Mouse (Mus musculus) midbrain, embryonic 11.5 days (tissue): ENCODE results near the gene Mrpl9. TPM values are rescaled to one million over a fixed set of nuclear protein-coding genes. Genes with fewer than 3 reads are reported as not detected.

Experiments
- ATAC-seq: fragments of 200-750 bp; cut with Nextera tagmentation; 2 replicates; pipeline ENCODE4 v1.8.0; 2017; ENCODE audit warnings: moderate TSS enrichment, moderate library complexity; ENCODE audit not compliant: low FRiP score
- DNase-seq: peaks from one replicate; pipeline ENCODE4 v3.0.0; 2015; ENCODE audit warnings: low spot score; ENCODE audit errors: missing footprints
- H3K27ac ChIP-seq: fragments of 300-500 bp; sonication (generic); 2 replicates; pipeline ENCODE4 v1.5.1; 2014; ENCODE audit warnings: low read depth, low read length
- H3K27me3 ChIP-seq: fragments of 300-500 bp; sonication (generic); 2 replicates; pipeline ENCODE4 v1.6.1; 2014; ENCODE audit warnings: mild to moderate bottlenecking, low read length, moderate library complexity, mixed read lengths; ENCODE audit not compliant: control insufficient read depth, insufficient read depth
- H3K36me3 ChIP-seq: fragments of 300-500 bp; sonication (generic); 2 replicates; pipeline ENCODE4 v1.6.1; 2014; ENCODE audit warnings: mild to moderate bottlenecking, low read length, moderate library complexity, mixed read lengths; ENCODE audit not compliant: control insufficient read depth, insufficient read depth
- H3K4me1 ChIP-seq: fragments of 300-500 bp; sonication (generic); 2 replicates; pipeline ENCODE4 v1.6.1; 2014; ENCODE audit warnings: low read length; ENCODE audit not compliant: control insufficient read depth, insufficient read depth
- H3K4me2 ChIP-seq: fragments of 300-500 bp; sonication (generic); 2 replicates; pipeline ENCODE4 v1.6.1; 2014; ENCODE audit warnings: mild to moderate bottlenecking, moderate library complexity
- H3K4me3 ChIP-seq: fragments of 300-500 bp; sonication (generic); 2 replicates; pipeline ENCODE4 v1.5.1; 2014; ENCODE audit warnings: low read depth, low read length
- H3K9ac ChIP-seq: fragments of 300-500 bp; sonication (generic); 2 replicates; pipeline ENCODE4 v1.6.1; 2014; ENCODE audit warnings: low read length
- H3K9me3 ChIP-seq: fragments of 300-500 bp; sonication (generic); 2 replicates; pipeline ENCODE4 v1.6.1; 2016; ENCODE audit warnings: low read length; ENCODE audit not compliant: control insufficient read depth
- WGBS: fragments of 180-500 bp; shearing (Covaris S2); extraction: QIAGEN DNeasy Blood & Tissue Kit; methylation state at CpG from one replicate; pipeline ENCODE4 v1.1.7; 2014; 5-methylcytosine and 5-hydroxymethylcytosine counted together
- polyA plus RNA-seq: library from polyadenylated mRNA; unstranded; fragments of >200 nt; fragmentation: Nextera tagmentation; extraction: Ambion mirVana; gene quantifications from 2 replicates; pipeline ENCODE4 v1.2.1, GENCODE M21; 2014

Mrpl9 gene
- polyA plus RNA-seq, 1 experiment from 2014 or later = 71.1 TPM

GRCm38 (mm10) chr3:94473567-94474232, 30.6 kb downstream of the Mrpl9 start:
- H3K9me3 ChIP-seq = no peaks in the 10 kb centered on the region
- H3K4me1 ChIP-seq = peaks cover 26% of the 10 kb centered on the region
- no peak overlapping the region for H3K4me2 ChIP-seq
- no peak overlapping the region for H3K9ac ChIP-seq
- H3K27ac ChIP-seq = no peak overlapping the region
- ATAC-seq (no peak), DNase-seq (peak; percentile 75)
- H3K27me3 ChIP-seq = no peaks in the 10 kb centered on the region
- 74% methylated on average over 5 of the region's 5 CpGs for WGBS
- H3K4me3 ChIP-seq = no peak overlapping the region
- H3K36me3 ChIP-seq = no peaks in the 10 kb centered on the region

GRCm38 (mm10) chr3:94476301-94477035, 33.4 kb downstream of the Mrpl9 start:
- H3K4me1 ChIP-seq = peaks cover 46% of the 10 kb centered on the region
- H3K36me3 ChIP-seq = no peaks in the 10 kb centered on the region
- H3K27ac ChIP-seq = no peak overlapping the region
- H3K4me3 ChIP-seq = no peak overlapping the region
- DNase-seq (no peak), ATAC-seq (no peak)
- H3K9me3 ChIP-seq = no peaks in the 10 kb centered on the region
- no peaks in the 10 kb centered on the region for H3K27me3 ChIP-seq
- no peak overlapping the region for H3K4me2 ChIP-seq
- H3K9ac ChIP-seq = no peak overlapping the region
- WGBS = 56% methylated on average over 8 of the region's 8 CpGs

GRCm38 (mm10) chr3:94477444-94477843, 34.3 kb downstream of the Mrpl9 start:
- 37% methylated on average over 4 of the region's 4 CpGs for WGBS

GRCm38 (mm10) chr3:94477981-94478422, 34.9 kb downstream of the Mrpl9 start, which contains the start of gene Celf3:
Gene Celf3 (plus strand): TSS chr3:94478295.
- H3K27ac ChIP-seq = peak within 1 kb of the TSS; percentile 85
- H3K9ac ChIP-seq = peak within 1 kb of the TSS; percentile 83
- no peaks in the 10 kb centered on the region for H3K27me3 ChIP-seq
- H3K4me3 ChIP-seq = peak within 1 kb of the TSS; percentile 56
- peaks cover 46% of the 10 kb centered on the region for H3K4me1 ChIP-seq
- peak; percentile 97 for DNase-seq
- peak within 1 kb of the TSS; percentile 59 for H3K4me2 ChIP-seq
- peak; percentile 91 for ATAC-seq
- WGBS = under 1% methylated on average over 13 of the region's 14 CpGs
- no peaks in the 10 kb centered on the region for H3K36me3 ChIP-seq
- no peaks in the 10 kb centered on the region for H3K9me3 ChIP-seq

More at GRCm38 (mm10) chr3:94477444-94477843, 34.3 kb downstream of the Mrpl9 start:
- H3K4me1 ChIP-seq = peaks cover 46% of the 10 kb centered on the region
- H3K9me3 ChIP-seq = no peaks in the 10 kb centered on the region
- H3K9ac ChIP-seq = peak overlapping the region; percentile 53
- peak overlapping the region; percentile 59 for H3K4me2 ChIP-seq
- DNase-seq = no peak
- no peak for ATAC-seq
- peak overlapping the region; percentile 56 for H3K4me3 ChIP-seq
- H3K27me3 ChIP-seq = no peaks in the 10 kb centered on the region
- no peaks in the 10 kb centered on the region for H3K36me3 ChIP-seq
- H3K27ac ChIP-seq = peak overlapping the region; percentile 85

GRCm38 (mm10) chr3:94478591-94479169, 35.6 kb downstream of the Mrpl9 start:
- Histone ChIP-seq H3K4me1 (peaks cover 49% of the 10 kb centered on the region), H3K4me2 (peak overlapping the region; percentile 59), H3K36me3 (no peaks in the 10 kb centered on the region), H3K9me3 (no peaks in the 10 kb centered on the region), H3K4me3 (peak overlapping the region; percentile 56), H3K27ac (peak overlapping the region; percentile 85), H3K27me3 (no peaks in the 10 kb centered on the region), H3K9ac (peak overlapping the region; percentile 83)
- ATAC-seq (peak; percentile 25), DNase-seq (no peak)
- WGBS = 7% methylated on average over 9 of the region's 9 CpGs

- WGBS = 12% methylated on average over 11 of the region's 11 CpGs
- no peak overlapping the region for H3K27ac ChIP-seq
Observed at GRCm38 (mm10) chr3:94479564-94479963, 36.4 kb downstream of the Mrpl9 start.

GRCm38 (mm10) chr3:94480291-94480884, 37.3 kb downstream of the Mrpl9 start, which contains the start of gene Riiad1:
Gene Riiad1 (minus strand): TSS chr3:94480341.
- Histone ChIP-seq H3K4me1 (peaks cover 62% of the 10 kb centered on the region), H3K4me3 (peak within 1 kb of the TSS; percentile 56), H3K27ac (peak within 1 kb of the TSS; percentile 49), H3K4me2 (peak within 1 kb of the TSS; percentile 59), H3K27me3 (no peaks in the 10 kb centered on the region), H3K9ac (peak within 1 kb of the TSS; percentile 83), H3K9me3 (no peaks in the 10 kb centered on the region), H3K36me3 (no peaks in the 10 kb centered on the region)
- ATAC-seq = no peak
- 10% methylated on average over 16 of the region's 16 CpGs for WGBS
- no peak for DNase-seq

More at GRCm38 (mm10) chr3:94479564-94479963, 36.4 kb downstream of the Mrpl9 start:
- H3K36me3 ChIP-seq = no peaks in the 10 kb centered on the region
- no peaks in the 10 kb centered on the region for H3K9me3 ChIP-seq
- H3K27me3 ChIP-seq = no peaks in the 10 kb centered on the region
- ATAC-seq = no peak
- H3K4me3 ChIP-seq = peak overlapping the region; percentile 56
- peak overlapping the region; percentile 59 for H3K4me2 ChIP-seq
- peaks cover 54% of the 10 kb centered on the region for H3K4me1 ChIP-seq
- peak overlapping the region; percentile 83 for H3K9ac ChIP-seq
- no peak for DNase-seq

- peaks cover 66% of the 10 kb centered on the region for H3K4me1 ChIP-seq
- 0 out of 2 replicates have a peak overlapping the region, but pooled peaks have one; percentile 9 for H3K9ac ChIP-seq
- WGBS = 58% methylated on average over 4 of the region's 4 CpGs
- no peaks in the 10 kb centered on the region for H3K36me3 ChIP-seq
- ATAC-seq (no peak), DNase-seq (no peak)
- no peak overlapping the region for H3K27ac ChIP-seq
- peak overlapping the region; percentile 6; the same call in 1 of the 2 replicates for H3K4me2 ChIP-seq
- no peaks in the 10 kb centered on the region for H3K27me3 ChIP-seq
- H3K9me3 ChIP-seq = no peaks in the 10 kb centered on the region
- H3K4me3 ChIP-seq = no peak overlapping the region
Observed at GRCm38 (mm10) chr3:94481429-94481828, 38.3 kb downstream of the Mrpl9 start.
